Mouse (Mus musculus): Measurements from ENCODE around the gene Ankrd66. TPM values are rescaled to one million over a fixed set of nuclear protein-coding genes. Genes with fewer than 3 reads are reported as not detected.

Ankrd66 gene
- polyA plus RNA-seq, 1 experiment from 2014 or later: 0.47 TPM

DNA sequence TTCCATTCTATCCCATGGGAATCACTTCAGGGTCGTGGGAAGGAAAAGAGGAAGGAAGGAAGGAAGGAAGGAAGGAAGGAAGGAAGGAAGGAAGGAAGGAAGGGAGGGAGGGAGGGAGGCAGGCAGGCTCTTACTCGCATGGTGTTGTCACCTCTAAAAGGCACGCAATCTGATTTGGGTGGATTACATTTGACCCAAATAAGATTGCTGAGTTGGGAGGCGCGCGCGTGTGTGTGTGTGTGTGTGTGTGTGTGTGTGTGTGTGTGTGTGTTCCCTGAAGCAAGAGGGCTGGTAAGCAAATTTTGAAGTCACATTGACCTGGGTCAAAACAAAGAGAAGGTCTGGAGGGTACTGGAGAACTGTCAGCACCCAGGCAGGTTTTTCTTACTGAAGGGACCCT is 25.8 kb upstream of the Ankrd66 start:
- H3K27ac ChIP-seq (ENCODE audit: low read length): no peak overlapping the region
- H3K27me3 ChIP-seq (ENCODE audit: insufficient read depth, low read length): no peaks in the 10 kb centered on the region
- H3K36me3 ChIP-seq (ENCODE audit: insufficient read depth, low read length): no peaks in the 10 kb centered on the region
- H3K4me1 ChIP-seq (ENCODE audit: insufficient read depth, low read length): peaks cover 18% of the 10 kb centered on the region; the same call in 1 of the 2 replicates
- 46% methylated on average over 7 of the region's 7 CpGs for WGBS
- no peak for ATAC-seq (ENCODE audit: low FRiP score, low TSS enrichment)
- peak overlapping the region; percentile 85 for H3K4me2 ChIP-seq (replicated peaks; ENCODE audit: low read depth, low read length)
- H3K9ac ChIP-seq (replicated peaks; ENCODE audit: low read length): no peak overlapping the region
- no peaks in the 10 kb centered on the region for H3K9me3 ChIP-seq (ENCODE audit: low read length)
- H3K4me3 ChIP-seq (ENCODE audit: low read length): peak overlapping the region; percentile 54

DNA sequence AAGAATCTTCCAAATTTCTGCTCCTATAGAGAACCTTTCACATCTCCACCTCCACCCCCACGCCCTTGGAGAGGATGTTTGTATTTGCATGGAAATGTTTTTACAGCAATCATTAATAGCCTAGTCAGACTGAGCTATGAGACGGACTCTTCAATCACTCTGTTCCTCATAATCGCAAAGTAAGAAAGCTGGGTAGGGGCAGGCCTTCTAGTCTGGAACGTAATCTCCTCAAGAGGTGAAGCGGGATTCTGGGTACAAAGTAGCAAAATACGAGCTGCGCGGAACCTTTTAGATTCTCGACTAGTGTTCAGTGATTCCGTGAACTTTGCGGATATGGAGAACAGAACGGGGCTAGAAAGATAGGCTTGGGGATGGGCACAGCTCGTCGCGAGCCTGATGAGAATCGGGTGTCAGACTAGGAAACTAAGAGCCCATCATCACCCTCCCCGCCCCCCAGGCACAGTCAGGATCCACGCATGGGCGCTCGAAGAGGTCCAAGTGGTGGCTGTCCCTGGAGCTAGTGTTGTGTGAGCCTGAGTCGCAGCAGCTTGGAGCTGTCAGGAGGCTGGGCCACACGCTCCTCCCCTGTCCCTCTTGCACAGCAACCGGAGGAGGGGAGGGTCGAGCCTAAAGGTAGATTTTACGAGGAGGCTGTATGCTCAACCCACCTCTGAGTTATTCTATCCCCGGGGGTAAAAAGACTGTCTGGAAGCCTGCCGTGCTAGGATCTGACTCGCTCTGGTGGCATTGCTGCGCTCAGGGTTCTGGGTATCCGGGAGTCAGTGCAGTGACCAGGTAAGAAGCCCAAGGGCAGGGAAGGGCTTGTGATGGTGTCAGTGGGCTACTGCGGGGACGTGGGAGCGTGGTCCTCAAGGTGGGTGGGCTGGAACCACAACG is 24.8 kb upstream of the Ankrd66 start, which contains the start of gene Pla2g7:
TSS of gene Pla2g7 (plus strand) at position 107 of the 897 bp plus-strand sequence.
- Histone ChIP-seq H3K36me3 (ENCODE audit: insufficient read depth, low read length) (no peaks in the 10 kb centered on the region), H3K27me3 (ENCODE audit: insufficient read depth, low read length) (no peaks in the 10 kb centered on the region), H3K9me3 (ENCODE audit: low read length) (no peaks in the 10 kb centered on the region), H3K4me3 (ENCODE audit: low read length) (peak within 1 kb of the TSS; percentile 54), H3K4me2 (replicated peaks; ENCODE audit: low read depth, low read length) (peak within 1 kb of the TSS; percentile 85), H3K9ac (replicated peaks; ENCODE audit: low read length) (peak within 1 kb of the TSS; percentile 70), H3K4me1 (ENCODE audit: insufficient read depth, low read length) (peaks cover 18% of the 10 kb centered on the region; the same call in 1 of the 2 replicates), H3K27ac (ENCODE audit: low read length) (peak within 1 kb of the TSS; percentile 93)
- peak; percentile 98 for ATAC-seq (ENCODE audit: low FRiP score, low TSS enrichment)
- WGBS: under 1% methylated on average over 34 of the region's 34 CpGs

DNA sequence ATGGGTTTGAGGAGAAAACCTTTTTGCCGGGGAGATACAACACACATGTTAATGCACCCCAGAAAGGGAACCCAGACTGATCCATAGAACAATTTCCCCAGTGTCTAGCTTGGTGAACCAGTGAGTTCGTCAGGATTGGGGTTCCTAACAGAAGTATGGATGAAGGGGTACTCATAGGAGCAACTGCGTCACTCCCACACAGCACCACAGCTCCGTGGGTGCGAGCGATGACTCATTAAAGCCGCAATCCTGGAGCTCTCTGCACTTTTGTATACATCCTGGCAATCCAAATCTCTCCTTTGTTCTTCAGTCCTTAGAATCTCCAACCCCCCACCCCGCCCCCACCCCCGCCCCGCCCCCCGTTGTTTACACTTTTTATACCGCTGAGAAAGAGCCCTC is 24.2 kb upstream of the Ankrd66 start:
- 6% methylated on average over 12 of the region's 12 CpGs for WGBS
- peak; percentile 35; the same call in 1 of the 2 replicates for ATAC-seq (ENCODE audit: low FRiP score, low TSS enrichment)

DNA sequence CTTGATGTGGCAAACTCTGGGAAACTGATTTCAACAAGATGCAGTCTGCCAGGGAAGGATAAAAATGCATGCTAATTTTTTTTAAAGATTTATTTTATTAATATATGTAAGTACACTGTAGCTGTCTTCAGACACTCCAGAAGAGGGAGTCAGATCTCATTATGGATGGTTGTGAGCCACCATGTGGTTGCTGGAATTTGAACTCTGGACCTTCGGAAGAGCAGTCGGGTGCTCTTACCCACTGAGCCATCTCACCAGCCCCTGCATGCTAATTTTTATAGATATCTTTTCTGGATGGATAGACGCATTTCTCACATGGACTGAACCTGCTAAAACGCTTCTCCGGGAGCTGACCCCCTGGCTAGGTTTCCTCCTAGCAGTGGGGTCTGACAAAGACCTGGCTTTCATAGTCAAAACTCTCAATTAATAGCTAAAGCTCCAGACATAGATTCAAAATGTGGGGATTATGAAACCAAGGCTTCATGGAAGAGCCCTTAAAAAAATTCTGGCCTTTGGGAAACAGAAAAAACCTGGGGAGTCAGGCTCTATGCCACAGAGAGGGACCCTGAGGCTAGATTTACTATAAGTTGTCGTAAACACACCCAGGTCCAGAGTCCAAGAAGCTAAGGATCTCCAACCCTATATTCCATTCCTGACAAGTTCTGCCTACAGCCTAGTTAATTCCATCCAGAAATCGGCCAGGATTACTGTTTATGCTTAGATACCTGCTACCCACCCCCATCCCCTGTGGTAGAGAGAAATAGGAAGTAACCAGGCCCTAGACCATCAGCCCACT is 20.0 kb upstream of the Ankrd66 start:
- Histone ChIP-seq H3K36me3 (ENCODE audit: insufficient read depth, low read length) (no peaks in the 10 kb centered on the region), H3K4me1 (ENCODE audit: insufficient read depth, low read length) (peaks cover 5% of the 10 kb centered on the region; the same call in 1 of the 2 replicates), H3K27me3 (ENCODE audit: insufficient read depth, low read length) (no peaks in the 10 kb centered on the region), H3K4me3 (ENCODE audit: low read length) (no peak overlapping the region), H3K9ac (replicated peaks; ENCODE audit: low read length) (no peak overlapping the region), H3K4me2 (replicated peaks; ENCODE audit: low read depth, low read length) (no peak overlapping the region), H3K27ac (ENCODE audit: low read length) (no peak overlapping the region), H3K9me3 (ENCODE audit: low read length) (peaks cover 7% of the 10 kb centered on the region)
- 83% methylated on average over 7 of the region's 7 CpGs for WGBS
- ATAC-seq (ENCODE audit: low FRiP score, low TSS enrichment): no peak

More for the DNA sequence above, 24.2 kb upstream of the Ankrd66 start:
- Histone ChIP-seq H3K36me3 (ENCODE audit: insufficient read depth, low read length) (no peaks in the 10 kb centered on the region), H3K4me3 (ENCODE audit: low read length) (peak overlapping the region; percentile 54), H3K4me2 (replicated peaks; ENCODE audit: low read depth, low read length) (peak overlapping the region; percentile 85), H3K9ac (replicated peaks; ENCODE audit: low read length) (peak overlapping the region; percentile 70), H3K27me3 (ENCODE audit: insufficient read depth, low read length) (no peaks in the 10 kb centered on the region), H3K4me1 (ENCODE audit: insufficient read depth, low read length) (peaks cover 18% of the 10 kb centered on the region; the same call in 1 of the 2 replicates), H3K9me3 (ENCODE audit: low read length) (peaks cover 2% of the 10 kb centered on the region; the same call in 1 of the 2 replicates), H3K27ac (ENCODE audit: low read length) (peak overlapping the region; percentile 93)

DNA sequence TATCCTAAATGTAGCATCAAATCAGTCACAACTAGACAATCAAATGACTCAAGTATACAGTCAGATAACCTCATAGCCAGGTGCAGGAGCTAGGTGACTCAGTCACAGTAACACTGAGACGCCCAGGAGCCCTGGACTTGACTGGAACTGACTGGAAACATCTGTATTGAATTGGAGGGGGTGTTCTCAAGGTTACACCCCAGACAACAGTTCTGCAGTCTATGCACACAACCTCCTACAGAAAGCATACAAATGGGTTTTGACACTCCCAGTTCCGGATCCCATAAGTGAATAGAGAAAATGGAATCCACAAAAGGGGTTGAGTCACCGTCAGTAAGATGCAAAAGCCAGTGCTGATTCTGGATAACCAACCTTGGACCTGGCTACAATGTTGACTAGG is 15.2 kb upstream of the Ankrd66 start:
- H3K9ac ChIP-seq (replicated peaks; ENCODE audit: low read length): no peak overlapping the region
- no peak for ATAC-seq (ENCODE audit: low FRiP score, low TSS enrichment)
- no peak overlapping the region for H3K4me2 ChIP-seq (replicated peaks; ENCODE audit: low read depth, low read length)
- peaks cover 28% of the 10 kb centered on the region for H3K4me1 ChIP-seq (ENCODE audit: insufficient read depth, low read length)
- H3K4me3 ChIP-seq (ENCODE audit: low read length): no peak overlapping the region
- 80% methylated on average over 3 of the region's 3 CpGs for WGBS
- H3K36me3 ChIP-seq (ENCODE audit: insufficient read depth, low read length): no peaks in the 10 kb centered on the region
- no peaks in the 10 kb centered on the region for H3K27me3 ChIP-seq (ENCODE audit: insufficient read depth, low read length)
- no peak overlapping the region for H3K27ac ChIP-seq (ENCODE audit: low read length)
- H3K9me3 ChIP-seq (ENCODE audit: low read length): peaks cover 7% of the 10 kb centered on the region

DNA sequence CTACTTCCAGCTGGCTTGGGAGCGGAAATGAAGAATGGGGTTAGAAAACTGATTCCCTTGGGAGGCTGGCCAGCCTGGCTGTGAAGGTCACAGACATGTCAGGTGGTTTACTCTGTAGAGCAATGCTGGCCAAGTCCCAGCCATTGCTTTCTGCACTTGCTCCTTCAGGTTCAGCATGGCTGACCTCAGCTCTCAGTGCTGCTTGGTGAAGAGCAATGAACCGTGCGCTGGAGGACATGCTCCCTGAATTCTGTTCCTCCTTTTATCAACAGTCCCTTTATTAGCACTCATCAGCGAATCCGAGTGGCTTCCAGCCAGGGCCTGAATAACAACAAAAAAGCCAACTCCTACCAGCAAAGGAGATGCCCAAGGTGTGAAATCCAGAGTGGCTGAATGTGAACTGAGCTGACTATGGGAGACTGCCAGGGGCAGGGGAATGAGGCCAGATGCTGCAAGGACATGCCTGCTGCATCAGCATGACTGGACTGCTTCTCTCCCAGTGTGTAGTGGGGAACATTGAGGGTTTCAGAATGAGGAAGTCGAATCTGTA is 14.2 kb upstream of the Ankrd66 start:
- H3K36me3 ChIP-seq (ENCODE audit: insufficient read depth, low read length): no peaks in the 10 kb centered on the region
- H3K4me1 ChIP-seq (ENCODE audit: insufficient read depth, low read length): peaks cover 28% of the 10 kb centered on the region
- no peak overlapping the region for H3K9ac ChIP-seq (replicated peaks; ENCODE audit: low read length)
- H3K27me3 ChIP-seq (ENCODE audit: insufficient read depth, low read length): no peaks in the 10 kb centered on the region
- peak overlapping the region; percentile 62 for H3K27ac ChIP-seq (ENCODE audit: low read length)
- no peak overlapping the region for H3K4me3 ChIP-seq (ENCODE audit: low read length)
- WGBS: 23% methylated on average over 6 of the region's 6 CpGs
- no peak overlapping the region for H3K4me2 ChIP-seq (replicated peaks; ENCODE audit: low read depth, low read length)
- H3K9me3 ChIP-seq (ENCODE audit: low read length): peaks cover 5% of the 10 kb centered on the region
- peak; percentile 97 for ATAC-seq (ENCODE audit: low FRiP score, low TSS enrichment)

DNA sequence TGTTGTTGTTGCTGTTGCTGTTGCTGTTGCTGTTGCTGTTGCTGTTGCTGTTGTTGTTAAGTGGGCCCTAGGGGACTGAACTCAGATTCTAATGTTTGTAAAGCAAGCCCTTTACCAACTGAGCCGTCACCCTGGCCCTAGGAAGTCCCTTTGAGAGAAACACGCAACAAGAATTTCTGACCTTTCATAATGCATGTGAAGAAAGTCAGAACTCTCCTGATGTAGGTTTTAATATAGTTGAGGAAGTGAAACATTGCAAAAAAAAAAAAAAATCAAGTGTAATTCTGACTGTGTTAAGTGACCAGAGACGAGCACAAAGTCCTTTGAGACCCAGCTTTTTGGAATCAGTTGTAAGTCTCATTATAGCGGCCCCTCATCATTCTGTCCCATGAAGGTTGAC is 13.7 kb upstream of the Ankrd66 start:
- H3K36me3 ChIP-seq (ENCODE audit: insufficient read depth, low read length): no peaks in the 10 kb centered on the region
- no peaks in the 10 kb centered on the region for H3K27me3 ChIP-seq (ENCODE audit: insufficient read depth, low read length)
- H3K9ac ChIP-seq (replicated peaks; ENCODE audit: low read length): no peak overlapping the region
- peaks cover 28% of the 10 kb centered on the region for H3K4me1 ChIP-seq (ENCODE audit: insufficient read depth, low read length)
- no peak overlapping the region for H3K4me2 ChIP-seq (replicated peaks; ENCODE audit: low read depth, low read length)
- WGBS: 60% methylated on average over 4 of the region's 4 CpGs
- no peak for ATAC-seq (ENCODE audit: low FRiP score, low TSS enrichment)
- H3K4me3 ChIP-seq (ENCODE audit: low read length): no peak overlapping the region
- peaks cover under 1% of the 10 kb centered on the region for H3K9me3 ChIP-seq (ENCODE audit: low read length)
- peak overlapping the region; percentile 1; the same call in 1 of the 2 replicates for H3K27ac ChIP-seq (ENCODE audit: low read length)

DNA sequence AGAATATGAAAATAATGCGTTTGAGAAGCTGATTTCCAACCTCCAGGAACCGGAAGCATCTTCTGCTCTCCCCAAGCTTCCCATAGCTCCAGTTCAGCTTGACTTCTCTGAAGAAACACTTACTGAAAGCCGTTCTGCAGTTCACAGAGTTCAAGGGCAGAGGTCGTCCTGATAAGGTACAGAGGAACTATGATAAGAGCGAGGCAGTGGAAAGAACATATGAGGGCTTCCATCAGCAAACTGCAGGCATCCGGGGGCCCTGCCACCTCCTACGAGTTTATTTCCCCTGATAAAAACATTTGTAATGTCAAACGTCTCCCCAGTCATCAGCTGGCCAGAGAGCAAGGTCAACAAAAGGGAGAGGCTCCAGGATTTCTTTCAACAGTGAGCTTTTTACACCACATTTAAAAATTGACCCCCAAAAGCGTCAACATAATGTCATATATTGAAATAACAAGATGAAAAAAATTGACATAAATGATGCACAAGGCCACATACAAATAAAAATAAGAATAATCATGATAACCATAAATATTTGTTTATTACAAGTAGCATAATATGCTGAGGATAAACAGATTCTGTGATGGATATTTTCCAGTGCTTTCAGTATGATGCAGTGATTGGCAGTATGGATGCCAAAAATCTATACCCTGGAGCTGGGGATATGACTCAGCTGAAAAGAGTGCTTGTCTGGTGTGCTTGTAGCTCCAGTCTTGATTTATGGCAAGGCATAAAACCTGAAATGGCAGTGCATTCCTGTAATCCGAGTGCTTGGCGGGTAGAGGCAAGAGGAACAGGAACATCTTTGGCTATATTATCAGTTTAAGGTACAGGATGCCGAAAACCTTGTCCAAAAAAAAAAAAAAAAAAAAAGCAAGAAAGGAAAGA is 11.3 kb upstream of the Ankrd66 start:
- WGBS: 30% methylated on average over 12 of the region's 12 CpGs
- Histone ChIP-seq H3K4me2 (replicated peaks; ENCODE audit: low read depth, low read length) (no peak overlapping the region), H3K9me3 (ENCODE audit: low read length) (no peaks in the 10 kb centered on the region), H3K4me1 (ENCODE audit: insufficient read depth, low read length) (peaks cover 28% of the 10 kb centered on the region), H3K27me3 (ENCODE audit: insufficient read depth, low read length) (no peaks in the 10 kb centered on the region), H3K36me3 (ENCODE audit: insufficient read depth, low read length) (no peaks in the 10 kb centered on the region), H3K9ac (replicated peaks; ENCODE audit: low read length) (no peak overlapping the region), H3K27ac (ENCODE audit: low read length) (no peak overlapping the region), H3K4me3 (ENCODE audit: low read length) (no peak overlapping the region)
- ATAC-seq (ENCODE audit: low FRiP score, low TSS enrichment): no peak

DNA sequence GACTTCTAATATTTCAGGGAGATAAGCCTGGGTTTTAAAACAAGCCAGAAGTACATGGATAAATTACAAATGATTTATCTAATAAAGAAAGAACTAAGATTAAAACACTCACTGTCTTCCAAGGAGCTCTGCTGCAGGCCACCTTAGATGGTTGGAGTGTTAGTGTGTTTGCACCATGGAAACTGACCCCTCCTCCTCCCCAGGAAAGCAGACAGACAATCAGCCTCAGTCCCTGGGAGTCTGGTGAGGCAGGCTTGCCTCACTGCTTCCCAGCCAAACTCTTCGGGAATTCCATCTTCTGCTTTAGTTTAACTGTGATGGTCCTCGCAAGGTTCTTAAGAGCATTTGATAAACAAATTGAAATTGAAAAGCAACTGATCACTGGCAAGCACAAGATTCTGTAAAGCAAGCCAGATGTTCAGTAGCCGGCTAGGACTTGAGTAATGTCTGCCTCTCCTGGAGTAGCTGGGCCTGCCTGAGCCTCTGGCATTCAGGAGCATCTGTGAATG is 7.7 kb upstream of the Ankrd66 start:
- H3K27ac ChIP-seq (ENCODE audit: low read length): no peak overlapping the region
- H3K4me3 ChIP-seq (ENCODE audit: low read length): no peak overlapping the region
- 54% methylated on average over 3 of the region's 3 CpGs for WGBS
- no peak overlapping the region for H3K9ac ChIP-seq (replicated peaks; ENCODE audit: low read length)
- H3K4me2 ChIP-seq (replicated peaks; ENCODE audit: low read depth, low read length): no peak overlapping the region
- H3K4me1 ChIP-seq (ENCODE audit: insufficient read depth, low read length): peaks cover 14% of the 10 kb centered on the region
- no peaks in the 10 kb centered on the region for H3K36me3 ChIP-seq (ENCODE audit: insufficient read depth, low read length)
- H3K27me3 ChIP-seq (ENCODE audit: insufficient read depth, low read length): no peaks in the 10 kb centered on the region
- no peak for ATAC-seq (ENCODE audit: low FRiP score, low TSS enrichment)
- no peaks in the 10 kb centered on the region for H3K9me3 ChIP-seq (ENCODE audit: low read length)
